Mouse (Mus musculus): Measurements from ENCODE around the gene Steap3. TPM values are rescaled to one million over a fixed set of nuclear protein-coding genes. Genes with fewer than 3 reads are reported as not detected.
"Not testable (repeated sequence)": the region's sequence is repeated elsewhere in the genome, so short reads cannot be mapped to it uniquely, and the experiment has no call there.

The Steap3 gene
- total RNA-seq (2021): 1 to 10 TPM; 5.5 to 5.6 TPM
- long read RNA-seq, experiment 1, partial matches to known transcripts: 0 of 4 reads
- long read RNA-seq, experiment 1, other reads (novel, unspliced or antisense): 0 of 4 reads
- long read RNA-seq, experiment 2, transcript Steap3-202 (5 exons, 2,752 nt): major isoform, 10 of 10 reads
- long read RNA-seq, experiment 2, partial matches to known transcripts: 0 of 10 reads
- long read RNA-seq, experiment 2, other reads (novel, unspliced or antisense): 0 of 10 reads

DNA sequence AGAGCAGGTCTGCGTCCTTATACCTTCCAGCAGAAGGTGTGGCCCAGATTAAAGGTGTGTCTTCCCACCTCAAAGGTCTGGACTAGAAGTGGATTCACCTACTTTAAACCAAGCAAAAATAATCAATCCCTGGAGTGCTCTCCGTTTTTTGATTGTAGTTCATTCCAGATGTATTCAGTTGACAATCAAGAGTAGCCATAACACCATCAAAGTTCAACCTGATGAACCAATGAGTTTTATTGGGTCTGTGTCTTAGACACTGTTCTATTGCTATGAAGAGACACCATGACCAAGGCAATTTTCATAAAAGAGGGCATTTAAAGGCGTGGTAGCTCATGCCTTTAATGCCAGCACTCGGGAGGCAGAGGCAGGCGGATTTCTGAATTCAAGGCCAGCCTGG lies at the start of gene Steap3:
Gene Steap3, minus strand, starts transcription at position 101 of the 400 bp plus-strand sequence.
- DNase-seq (ENCODE audit: extremely low spot score in 1 of 2, low spot score in 2 of 2): no peak

GRCm38 (mm10) chr1:120321270-120322021 lies 48.9 kb upstream of the Steap3 start:
- no peak overlapping the region for H3K4me3 ChIP-seq
- TF ChIP-seq CTCF (IDR thresholded peaks at IDR 0.05): no peak
- no peak overlapping the region for H3K27ac ChIP-seq
- intact Hi-C loops (cut with DNase I): no loop called here
- DNase-seq (ENCODE audit: extremely low spot score in 1 of 2, low spot score in 2 of 2): no peak

More for the DNA sequence above, at the start of gene Steap3:
- intact Hi-C loops (cut with DNase I): no loop called here
- TF ChIP-seq CTCF (IDR thresholded peaks at IDR 0.05): no peak
- no peak within 1 kb of the TSS for H3K4me3 ChIP-seq
- no peak within 1 kb of the TSS for H3K27ac ChIP-seq

DNA sequence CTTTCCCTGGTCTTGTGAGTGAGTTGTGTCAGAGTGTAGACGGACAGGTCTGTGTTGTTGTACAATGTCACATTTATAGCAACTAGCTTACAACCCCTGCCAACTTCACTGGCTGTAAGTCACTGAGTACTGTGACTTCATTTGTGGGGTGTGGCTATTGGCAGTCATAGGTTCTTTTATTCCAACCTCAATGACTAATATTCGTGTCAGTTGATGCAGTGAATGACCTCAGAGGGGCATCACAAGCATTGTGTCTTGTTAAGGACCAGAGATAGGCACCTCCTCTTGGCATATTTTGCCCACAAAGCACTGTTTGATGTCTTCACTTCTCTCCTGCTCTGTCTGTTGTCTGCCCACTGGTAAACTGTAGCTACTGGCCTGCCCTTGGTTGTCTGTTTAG lies 33.3 kb upstream of the Steap3 start:
- intact Hi-C loops (cut with DNase I): no loop called here
- Histone ChIP-seq H3K27ac (no peak overlapping the region), H3K4me3 (no peak overlapping the region)
- DNase-seq (ENCODE audit: extremely low spot score in 1 of 2, low spot score in 2 of 2): no peak
- TF ChIP-seq CTCF (IDR thresholded peaks at IDR 0.05): no peak

DNA sequence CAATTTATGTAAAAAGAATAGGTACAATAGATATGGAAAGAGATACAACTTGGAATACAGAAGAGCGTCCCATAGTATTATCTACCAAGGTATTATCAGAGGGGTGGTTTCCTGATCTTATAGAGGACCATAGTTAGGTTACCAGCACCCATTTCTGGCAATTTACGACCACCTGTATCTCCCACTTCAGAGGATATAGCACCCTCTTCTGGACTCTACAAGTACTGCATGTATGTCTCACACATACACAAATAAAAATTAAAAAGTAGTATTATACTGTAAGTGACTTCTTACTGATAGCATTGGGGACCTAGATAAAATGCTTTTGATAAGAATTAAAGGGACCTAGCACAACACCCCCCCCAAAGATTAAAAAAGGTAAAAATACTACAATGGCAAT lies 24.4 kb upstream of the Steap3 start:
- Histone ChIP-seq H3K4me3 (no peak overlapping the region), H3K27ac (no peak overlapping the region)
- TF ChIP-seq CTCF (IDR thresholded peaks at IDR 0.05): peak; percentile 23
- no peak for DNase-seq (ENCODE audit: extremely low spot score in 1 of 2, low spot score in 2 of 2)
- intact Hi-C loops (cut with DNase I): no loop called here

DNA sequence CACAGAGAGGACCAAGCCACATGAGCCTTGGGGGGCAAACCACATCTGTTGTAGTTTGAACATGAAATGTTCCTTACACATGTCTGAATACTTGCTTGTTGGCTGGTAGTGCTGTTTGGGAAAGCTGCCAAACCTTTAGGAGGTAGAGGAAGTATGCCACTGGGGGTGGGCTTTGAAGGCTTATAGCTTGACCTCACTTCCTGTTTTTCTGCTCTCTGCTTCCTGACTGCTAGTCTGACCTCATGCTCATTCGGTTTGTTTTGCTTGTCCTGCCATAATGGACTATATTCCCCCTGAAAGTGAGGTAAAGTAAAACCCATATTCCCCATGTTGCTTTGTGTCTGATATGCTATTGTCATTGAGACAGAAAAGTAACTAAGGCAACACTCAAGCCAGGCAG lies 21.3 kb upstream of the Steap3 start:
- H3K27ac ChIP-seq: no peak overlapping the region
- H3K4me3 ChIP-seq: no peak overlapping the region
- no peak for TF ChIP-seq CTCF (IDR thresholded peaks at IDR 0.05)
- DNase-seq (ENCODE audit: extremely low spot score in 1 of 2, low spot score in 2 of 2): no peak
- intact Hi-C loops (cut with DNase I): no loop called here

DNA sequence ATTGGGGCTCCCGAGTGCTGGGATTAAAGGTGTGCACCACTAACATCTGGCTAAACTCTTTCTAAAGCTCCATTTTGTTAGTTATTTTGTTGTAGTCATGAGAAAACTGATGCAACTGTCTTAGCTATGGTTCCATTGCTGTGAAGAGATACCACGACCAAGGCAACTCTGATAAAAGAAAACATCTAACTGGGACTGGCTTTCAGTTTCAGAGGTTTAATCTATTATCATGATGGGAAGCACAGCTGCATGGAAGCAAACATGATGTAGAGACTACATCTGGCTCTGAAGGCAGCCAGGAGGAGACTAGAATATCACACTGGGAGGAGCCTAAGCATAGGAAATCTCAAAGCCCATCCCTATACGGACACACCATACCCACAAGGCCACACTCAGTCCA lies 19.2 kb upstream of the Steap3 start:
- Histone ChIP-seq H3K4me3 (no peak overlapping the region), H3K27ac (no peak overlapping the region)
- intact Hi-C loops (cut with DNase I): no loop called here
- TF ChIP-seq CTCF (IDR thresholded peaks at IDR 0.05): no peak
- no peak for DNase-seq (ENCODE audit: extremely low spot score in 1 of 2, low spot score in 2 of 2)

- DNase-seq (ENCODE audit: extremely low spot score in 1 of 2, low spot score in 2 of 2): no peak
- intact Hi-C loops (cut with DNase I): no loop called here
- Histone ChIP-seq H3K4me3 (no peak overlapping the region), H3K27ac (no peak overlapping the region)
- peak; percentile 23 for TF ChIP-seq CTCF (IDR thresholded peaks at IDR 0.05)
Observed at GRCm38 (mm10) chr1:120289843-120290242, 17.3 kb upstream of the Steap3 start.

DNA sequence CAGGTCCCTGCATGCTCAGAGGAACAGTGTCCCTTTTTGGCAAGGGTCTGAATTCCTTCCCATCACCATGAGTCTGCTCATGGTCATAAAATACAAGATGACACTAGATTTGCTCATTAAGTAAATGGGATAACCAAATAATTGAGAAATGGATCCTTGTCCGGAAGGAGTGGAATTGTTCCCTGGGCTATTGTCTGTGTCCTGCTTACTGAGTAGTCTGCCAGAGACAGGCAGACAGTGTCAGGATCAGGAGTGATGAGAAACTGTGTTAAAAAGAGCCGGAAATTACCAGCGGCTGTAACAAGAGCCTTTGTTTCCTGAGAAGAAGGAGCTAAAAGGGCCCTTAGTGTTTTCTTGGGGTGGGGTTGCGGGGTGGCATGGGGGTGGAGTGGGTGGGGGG lies 15.2 kb upstream of the Steap3 start:
- DNase-seq (ENCODE audit: extremely low spot score in 1 of 2, low spot score in 2 of 2): no peak
- intact Hi-C loops (cut with DNase I): no loop called here
- TF ChIP-seq CTCF (IDR thresholded peaks at IDR 0.05): no peak
- H3K27ac ChIP-seq: no peak overlapping the region
- no peak overlapping the region for H3K4me3 ChIP-seq

GRCm38 (mm10) chr1:120276058-120276457 lies 3.6 kb upstream of the Steap3 start:
- DNase-seq (ENCODE audit: extremely low spot score in 1 of 2, low spot score in 2 of 2); intact Hi-C loops (cut with DNase I); H3K4me3 ChIP-seq; H3K27ac ChIP-seq: not testable (repeated sequence)

GRCm38 (mm10) chr1:120275224-120275623 lies 2.7 kb upstream of the Steap3 start:
- no peak overlapping the region for H3K4me3 ChIP-seq
- DNase-seq (ENCODE audit: extremely low spot score in 1 of 2, low spot score in 2 of 2): no peak
- no peak for TF ChIP-seq CTCF (IDR thresholded peaks at IDR 0.05)
- no peak overlapping the region for H3K27ac ChIP-seq
- intact Hi-C loops (cut with DNase I): no loop called here

- TF ChIP-seq CTCF (IDR thresholded peaks at IDR 0.05): no peak
- H3K27ac ChIP-seq: no peak overlapping the region
- intact Hi-C loops (cut with DNase I): no loop called here
- H3K4me3 ChIP-seq: no peak overlapping the region
- DNase-seq (ENCODE audit: extremely low spot score in 1 of 2, low spot score in 2 of 2): no peak
Observed at GRCm38 (mm10) chr1:120270882-120271281, 1.6 kb downstream of the Steap3 start.

GRCm38 (mm10) chr1:120270115-120270514 lies 2.4 kb downstream of the Steap3 start:
- no peak overlapping the region for H3K27ac ChIP-seq
- no peak overlapping the region for H3K4me3 ChIP-seq
- no peak for DNase-seq (ENCODE audit: extremely low spot score in 1 of 2, low spot score in 2 of 2)
- intact Hi-C loops (cut with DNase I): no loop called here
- TF ChIP-seq CTCF (IDR thresholded peaks at IDR 0.05): no peak

- no peak for TF ChIP-seq CTCF (IDR thresholded peaks at IDR 0.05)
- intact Hi-C loops (cut with DNase I): loop anchor here (5.0 kb wide), 1 partner anchor 70 kb away; no protein-coding TSS in a partner anchor
- Histone ChIP-seq H3K27ac (no peak overlapping the region), H3K4me3 (no peak overlapping the region)
- DNase-seq (ENCODE audit: extremely low spot score in 1 of 2, low spot score in 2 of 2): no peak
Observed at GRCm38 (mm10) chr1:120267631-120268030, 4.9 kb downstream of the Steap3 start.
